Mouse (Mus musculus) hematopoietic multipotent progenitor cell, adult 10-12 weeks (in vitro differentiated cells): Measurements from ENCODE around the gene Efna2. TPM values are rescaled to one million over a fixed set of nuclear protein-coding genes. Genes with fewer than 3 reads are reported as not detected.

Experiments
- polyA plus RNA-seq: library from polyadenylated mRNA; stranded (reverse); fragments of >175 nt; gene quantifications from 2 replicates; pipeline ENCODE4 v1.2.3, GENCODE M21; 2012; ENCODE audit warnings: low replicate concordance

Efna2 gene
- polyA plus RNA-seq, result 1.4 and 2.8 TPM in 2 replicates

DNA sequence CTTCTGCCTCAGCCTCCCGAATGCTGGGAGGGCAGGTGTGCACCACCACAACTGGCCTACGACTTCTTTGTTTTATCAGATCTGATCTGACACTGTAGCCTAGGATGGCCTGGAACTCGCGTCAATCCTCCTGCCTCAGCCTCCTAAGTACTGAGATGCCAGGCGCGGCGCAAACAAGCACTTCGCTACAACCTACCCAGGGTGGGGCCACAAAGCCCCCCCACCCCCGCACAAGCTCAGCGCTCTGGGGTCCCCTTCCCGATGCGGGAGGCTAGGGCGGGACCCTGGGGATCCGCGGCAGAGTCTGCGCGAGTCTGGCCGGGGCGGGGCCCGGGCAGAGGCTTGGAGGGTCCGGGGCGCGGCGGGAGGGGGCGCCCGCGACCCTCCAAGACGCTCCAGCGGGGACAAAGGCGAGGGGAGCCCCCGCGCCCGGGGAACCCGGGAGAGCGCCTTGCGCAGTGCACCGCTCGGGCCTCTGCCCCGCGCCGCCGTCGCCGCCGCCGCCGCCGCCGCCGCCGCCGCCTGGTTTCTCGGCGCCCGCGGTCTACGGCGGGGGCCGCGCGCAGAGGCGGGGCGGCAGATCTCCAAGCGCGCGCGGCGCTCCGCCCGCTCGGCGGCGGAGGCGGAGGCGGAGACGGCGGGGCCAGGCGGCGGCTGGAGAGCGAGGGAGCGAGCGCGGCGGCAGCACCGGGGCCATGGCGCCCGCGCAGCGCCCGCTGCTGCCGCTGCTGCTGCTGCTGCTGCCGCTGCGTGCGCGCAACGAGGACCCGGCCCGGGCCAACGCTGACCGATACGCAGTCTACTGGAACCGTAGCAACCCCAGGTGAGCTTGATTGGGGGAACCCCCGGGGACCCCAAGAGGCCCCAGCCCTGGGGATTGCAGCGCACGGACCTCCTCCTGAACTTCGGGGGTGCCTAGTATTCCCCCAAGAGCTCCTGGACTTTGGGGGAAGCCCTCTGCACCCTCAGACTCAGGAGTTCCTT is at the start of gene Efna2:
Gene Efna2, plus strand, starts transcription at position 415 of the 984 bp plus-strand sequence.

DNA sequence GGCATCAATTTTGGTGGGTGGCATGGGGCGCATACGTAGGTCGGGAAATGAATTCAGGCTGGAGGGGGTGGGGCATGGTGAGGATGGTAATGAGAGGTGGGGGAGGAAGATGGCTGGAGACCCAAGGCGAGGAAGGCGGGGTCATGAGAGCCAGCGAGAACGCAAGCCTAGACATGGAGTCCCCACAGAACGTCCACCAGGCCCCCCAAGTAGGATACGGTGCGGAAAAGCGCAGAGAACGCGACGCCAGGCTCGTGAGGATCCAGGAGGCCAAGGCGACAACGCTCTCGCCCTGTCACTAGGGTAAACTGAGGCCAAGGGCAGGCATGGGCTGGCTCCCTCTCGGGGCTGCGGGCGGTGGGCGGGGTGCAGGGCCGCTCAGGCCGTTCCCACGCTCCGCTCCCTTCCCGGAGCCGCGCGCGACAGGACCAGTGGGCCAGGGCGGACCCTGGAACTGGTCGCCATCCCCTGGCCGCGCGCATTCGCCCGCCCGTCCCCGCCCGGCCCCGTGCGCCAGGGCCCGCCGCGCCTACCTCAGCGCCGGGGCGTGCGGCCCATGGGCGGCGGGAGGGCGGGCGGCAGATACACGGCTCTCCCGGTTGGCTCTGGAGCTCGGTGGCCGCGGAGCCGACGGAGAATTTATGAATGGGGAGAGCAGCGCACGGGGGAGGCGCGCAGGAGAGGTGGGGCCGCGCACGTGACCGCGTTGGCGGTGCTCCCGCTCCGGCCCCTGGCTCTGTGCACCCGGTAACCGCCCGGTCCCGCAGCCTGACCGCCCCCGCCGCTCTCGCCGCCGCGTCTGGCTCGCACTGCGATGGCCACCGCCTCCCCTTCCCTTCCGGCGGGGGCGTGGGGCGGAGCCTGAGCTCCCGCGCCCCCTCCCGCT is 40.5 kb upstream of the Efna2 start, which contains the start of gene Atp5d:
Gene Atp5d, plus strand, starts transcription at position 80 of the 886 bp plus-strand sequence.

GRCm38 (mm10) chr10:80140666-80141035 is 38.6 kb upstream of the Efna2 start, which contains the start of gene Cbarp:
TSS of gene Cbarp (minus strand) at chr10:80140835.

GRCm38 (mm10) chr10:80147719-80148601 is 31.3 kb upstream of the Efna2 start, which contains the start of gene Midn:
TSS of gene Midn (plus strand) at chr10:80148272.

DNA sequence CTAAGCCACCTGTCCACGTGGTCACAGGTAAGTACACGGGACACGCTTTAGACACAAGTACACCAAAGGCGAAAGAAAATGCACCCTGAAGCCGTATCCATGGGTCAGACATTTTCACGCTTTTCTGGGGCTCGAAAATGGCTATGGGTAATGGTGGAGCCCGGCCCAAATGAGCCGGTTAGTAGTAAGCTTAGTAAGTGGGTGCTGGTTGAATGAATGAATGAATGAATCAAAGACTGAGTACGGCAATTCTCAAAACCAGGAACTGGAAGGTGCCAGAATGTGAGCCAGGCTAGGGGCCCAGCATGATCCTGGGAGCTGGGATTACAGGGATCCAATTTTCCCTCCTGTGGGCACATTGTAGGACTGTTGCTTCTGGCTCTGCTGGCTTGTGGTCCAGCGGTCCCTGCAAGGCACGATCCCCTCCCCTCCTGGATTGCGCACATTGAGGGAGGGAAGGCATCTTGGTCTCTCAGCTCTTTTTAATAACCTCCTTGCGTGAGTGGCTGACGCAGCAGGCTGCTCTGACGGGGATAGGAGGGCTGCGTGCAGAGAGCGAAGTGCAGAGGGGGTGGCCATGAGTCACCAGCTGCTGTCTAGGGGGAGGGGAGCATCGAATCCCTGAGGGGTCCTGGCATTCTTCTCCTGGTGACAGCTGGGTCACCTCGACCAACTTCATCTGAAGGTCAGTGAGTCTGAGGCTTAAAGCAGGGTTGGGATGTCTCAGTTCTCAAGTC is 13.7 kb upstream of the Efna2 start, which contains the start of gene Cirbp:
Gene Cirbp, plus strand, starts transcription at position 594 of the 737 bp plus-strand sequence.

GRCm38 (mm10) chr10:80172527-80173292 is 6.6 kb upstream of the Efna2 start, which contains the start of gene 1600002K03Rik:
TSS of gene 1600002K03Rik (plus strand) at chr10:80172944.

GRCm38 (mm10) chr10:80226416-80227165 is 47.3 kb downstream of the Efna2 start, which contains the start of gene Mum1:
TSS of gene Mum1 (plus strand) at chr10:80226434.

Other genes starting within 250 kb of the Efna2 start
- 29.7 and 32.3 TPM in 2 replicates for gene Wdr18, start 219.3 kb upstream of the Efna2 start, polyA plus RNA-seq
- 0.17 and 0.43 TPM in 2 replicates for gene Grin3b, start 208.8 kb upstream of the Efna2 start, polyA plus RNA-seq
- gene Tmem259, start 195.2 kb upstream of the Efna2 start, polyA plus RNA-seq, result 311 and 927 TPM in 2 replicates
- 876 and 1,258 TPM in 2 replicates for gene Cnn2, start 190.9 kb upstream of the Efna2 start, polyA plus RNA-seq
- gene Abca7, start 183.0 kb upstream of the Efna2 start, polyA plus RNA-seq, result 42.0 and 76.1 TPM in 2 replicates
- gene Arhgap45, start 162.8 kb upstream of the Efna2 start, polyA plus RNA-seq, result 660 and 1,623 TPM in 2 replicates
- gene Polr2e, start 139.7 kb upstream of the Efna2 start, polyA plus RNA-seq, result 68.4 and 166 TPM in 2 replicates
- 298 and 797 TPM in 2 replicates for gene Gpx4, start 132.3 kb upstream of the Efna2 start, polyA plus RNA-seq
- 99.1 and 152 TPM in 2 replicates for gene Sbno2, start 73.9 kb upstream of the Efna2 start, polyA plus RNA-seq
- 99.1 and 132 TPM in 2 replicates for gene Stk11, start 63.7 kb upstream of the Efna2 start, polyA plus RNA-seq
- gene Atp5d, start 40.9 kb upstream of the Efna2 start, polyA plus RNA-seq, result 650 and 864 TPM in 2 replicates
- 25.3 and 46.2 TPM in 2 replicates for gene Cbarp, start 38.6 kb upstream of the Efna2 start, polyA plus RNA-seq
- gene Midn, start 31.2 kb upstream of the Efna2 start, polyA plus RNA-seq, result 365 and 523 TPM in 2 replicates
- gene Cirbp, start 13.5 kb upstream of the Efna2 start, polyA plus RNA-seq, result 157 and 188 TPM in 2 replicates
- 6.8 and 15.3 TPM in 2 replicates for gene 1600002K03Rik, start 6.5 kb upstream of the Efna2 start, polyA plus RNA-seq
- gene Mum1, start 47.0 kb downstream of the Efna2 start, polyA plus RNA-seq, result 36.6 and 116 TPM in 2 replicates
- 141 and 175 TPM in 2 replicates for gene Ndufs7, start 69.6 kb downstream of the Efna2 start, polyA plus RNA-seq
- 1.6 and 3.6 TPM in 2 replicates for gene Gamt, start 81.5 kb downstream of the Efna2 start, polyA plus RNA-seq
- 294 and 420 TPM in 2 replicates for gene Dazap1, start 82.0 kb downstream of the Efna2 start, polyA plus RNA-seq
- gene Rps15, start 113.0 kb downstream of the Efna2 start, polyA plus RNA-seq, result 1,574 and 8,825 TPM in 2 replicates
- gene Apc2, start 116.5 kb downstream of the Efna2 start, polyA plus RNA-seq, result 0.78 and 1.1 TPM in 2 replicates
- 60.0 and 110 TPM in 2 replicates for gene 2310011J03Rik, start 141.1 kb downstream of the Efna2 start, polyA plus RNA-seq
- gene Pcsk4, start 150.0 kb downstream of the Efna2 start, polyA plus RNA-seq, result 8.5 and 14.2 TPM in 2 replicates
- gene Reep6, start 150.5 kb downstream of the Efna2 start, polyA plus RNA-seq, result 4.6 and 5.4 TPM in 2 replicates
- gene Adamtsl5, start 168.9 kb downstream of the Efna2 start, polyA plus RNA-seq, result 0.74 and 1.1 TPM in 2 replicates
- not detected in 2 replicates for gene Plk5, start 177.0 kb downstream of the Efna2 start, polyA plus RNA-seq
- 21.9 and 48.1 TPM in 2 replicates for gene Mex3d, start 208.2 kb downstream of the Efna2 start, polyA plus RNA-seq
- 141 and 180 TPM in 2 replicates for gene Mbd3, start 220.1 kb downstream of the Efna2 start, polyA plus RNA-seq
- gene Uqcr11, start 227.3 kb downstream of the Efna2 start, polyA plus RNA-seq, result 422 and 621 TPM in 2 replicates